Mouse (Mus musculus) testis, adult 2 months (tissue): ENCODE results near the gene Smim14.

Experiments used
- CTCF ChIP-seq: fragments of 200-500 bp; IDR thresholded peaks from 2 replicates; pipeline ENCODE4 v1.5.1; 2012; ENCODE audit warnings: low read depth, mild to moderate bottlenecking, inconsistent platforms, low read length, moderate library complexity; ENCODE audit not compliant: control insufficient read depth, insufficient read depth, insufficient replicate concordance
- POLR2A ChIP-seq: fragments of 200-500 bp; IDR thresholded peaks from 2 replicates; pipeline ENCODE4 v1.6.1; 2012; ENCODE audit warnings: low read depth, mild to moderate bottlenecking, inconsistent platforms, low read length, moderate library complexity; ENCODE audit not compliant: control insufficient read depth

DNA sequence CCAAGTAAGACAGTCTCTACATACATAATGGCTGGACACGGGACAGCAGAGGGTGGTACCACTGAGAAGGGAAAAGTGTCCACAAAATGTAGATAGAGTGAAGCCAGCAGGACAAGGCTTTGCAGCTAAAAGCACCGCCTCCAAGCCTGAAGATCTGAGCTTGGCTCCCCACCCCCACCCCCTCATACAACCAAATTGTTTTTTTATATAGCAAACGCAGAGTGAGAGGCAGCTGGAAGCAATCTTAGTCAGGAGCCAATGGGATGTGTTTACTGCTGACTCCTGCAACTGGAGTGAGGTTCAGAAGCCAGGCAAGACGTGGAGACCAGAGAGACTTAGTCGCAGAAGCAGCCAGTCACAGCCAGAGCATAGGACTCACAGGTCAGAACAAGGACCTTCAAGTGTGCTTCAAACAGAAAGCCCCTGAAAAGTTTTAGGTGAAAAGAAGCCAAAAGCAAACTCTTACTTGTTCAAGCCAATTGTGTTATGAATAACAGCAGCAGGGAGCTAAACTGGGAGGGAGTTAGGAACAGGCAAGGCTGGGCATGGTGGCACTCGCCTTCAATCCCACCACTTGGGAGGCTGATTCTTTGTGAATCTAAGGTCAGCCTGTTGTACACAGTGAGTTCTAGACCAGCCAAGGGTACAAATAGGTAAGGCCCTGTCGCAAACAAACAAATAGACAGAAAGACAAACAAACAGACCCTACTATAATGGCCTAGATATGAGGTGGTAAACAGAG is 79.7 kb downstream of the Smim14 start:
- TF ChIP-seq CTCF (no peak), POLR2A (no peak)
